Mouse (Mus musculus) cerebellum, adult 2 months (tissue): ENCODE measurements around the gene Meox2. TPM values are rescaled to one million over a fixed set of nuclear protein-coding genes. Genes with fewer than 3 reads are reported as not detected.

Experiments
- DNase-seq, 2 experiments: peaks; one replicate each; pipeline ENCODE4 v3.0.0; 2021
- H3K27ac ChIP-seq: fragments of 200-500 bp; 2 replicates; pipeline ENCODE4 v1.5.1; 2012; ENCODE audit warnings: low read length, control low read depth, inconsistent platforms; ENCODE audit not compliant: insufficient read depth
- H3K27me3 ChIP-seq: fragments of 200-500 bp; 2 replicates; pipeline ENCODE4 v1.6.1; 2012; ENCODE audit warnings: inconsistent platforms, mild to moderate bottlenecking, low read length, moderate library complexity; ENCODE audit not compliant: control insufficient read depth, insufficient read depth
- H3K4me1 ChIP-seq: fragments of 200-500 bp; 2 replicates; pipeline ENCODE4 v1.6.1; 2011; ENCODE audit warnings: low read length; ENCODE audit not compliant: control insufficient read depth, insufficient read depth
- H3K4me3 ChIP-seq: fragments of 200-500 bp; replicated peaks from 2 replicates; pipeline ENCODE3; 2011; ENCODE audit warnings: mild to moderate bottlenecking, low read depth, low read length, control low read depth; ENCODE audit not compliant: insufficient read depth
- CTCF ChIP-seq: fragments of 200-500 bp; IDR thresholded peaks from 2 replicates; pipeline ENCODE4 v1.5.1; 2011; ENCODE audit warnings: low read depth, mild to moderate bottlenecking, control low read depth, low read length, moderate library complexity, borderline replicate concordance; ENCODE audit not compliant: insufficient read depth
- POLR2A ChIP-seq: fragments of 200-500 bp; IDR thresholded peaks from 2 replicates; pipeline ENCODE4 v1.6.1; 2011; ENCODE audit warnings: low read length, control low read depth, borderline replicate concordance; ENCODE audit not compliant: insufficient read depth
- WGBS: fragments of 180-500 bp; shearing (Covaris S2); methylation state at CpG from one replicate; pipeline ENCODE4 v1.1.7; 2018; 5-methylcytosine and 5-hydroxymethylcytosine counted together
- polyA plus RNA-seq: library from polyadenylated mRNA; depleted of rRNA; stranded (reverse); fragments of >200 nt; gene quantifications from 2 replicates; pipeline ENCODE4 v1.2.3, GENCODE M21; 2012; rRNA removed

Meox2 gene
- polyA plus RNA-seq, 1 experiment, result not detected

DNA sequence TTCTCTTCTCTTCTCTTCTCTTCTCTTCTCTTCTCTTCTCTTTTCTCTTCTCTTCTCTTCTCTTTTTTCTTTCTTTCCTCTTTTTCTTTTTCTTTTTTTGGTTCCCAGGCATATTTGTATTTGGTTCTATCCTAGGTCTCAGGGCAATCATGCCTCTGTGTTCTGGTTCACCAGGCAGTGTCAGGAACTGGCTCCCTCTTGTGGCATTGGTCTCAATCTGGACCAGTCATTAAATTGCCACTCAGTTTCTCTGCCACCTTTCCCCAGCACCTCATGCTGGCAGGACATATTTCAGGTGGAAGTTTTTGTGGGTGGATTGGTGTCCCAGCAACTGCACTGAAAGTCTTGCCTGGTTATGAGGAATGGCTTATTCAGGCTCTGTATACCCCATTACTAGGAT lies 75.3 kb downstream of the Meox2 start:
- Histone ChIP-seq H3K4me3 (no peak overlapping the region), H3K4me1 (no peaks in the 10 kb centered on the region), H3K27ac (no peak overlapping the region), H3K27me3 (no peaks in the 10 kb centered on the region)
- no peak for DNase-seq
- TF ChIP-seq POLR2A (no peak), CTCF (no peak)

DNA sequence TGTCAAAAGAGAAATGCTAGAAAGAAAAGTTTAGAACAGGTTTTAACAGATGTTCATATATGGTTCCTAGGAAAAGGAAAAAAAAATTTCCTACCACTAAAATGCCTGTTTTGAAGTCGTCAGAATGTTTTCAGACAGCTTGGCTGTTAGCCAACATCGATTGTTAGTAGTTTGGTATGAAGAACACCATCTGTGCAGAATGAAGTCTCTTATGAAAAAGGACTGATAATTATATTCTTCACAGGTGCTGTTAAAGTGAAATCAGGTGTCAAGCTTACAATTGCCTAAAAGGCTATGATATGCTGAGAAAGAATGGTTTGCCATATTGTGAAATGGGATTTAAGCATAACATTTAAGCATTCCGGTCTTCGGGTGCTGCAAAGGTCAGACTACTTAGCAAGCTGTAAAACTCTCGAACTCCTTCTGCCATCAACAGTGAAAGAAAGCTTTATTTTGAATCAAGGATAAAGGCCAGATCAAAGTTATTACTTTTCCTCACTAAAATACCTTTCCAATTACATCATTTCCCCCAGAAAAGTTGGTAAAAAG lies 80.7 kb downstream of the Meox2 start:
- 44% methylated on average over 5 of the region's 5 CpGs for WGBS

More for the DNA sequence above, 80.7 kb downstream of the Meox2 start:
- no peak for TF ChIP-seq CTCF
- TF ChIP-seq POLR2A, result no peak
- no peak for DNase-seq
- Histone ChIP-seq H3K4me1 (no peaks in the 10 kb centered on the region), H3K27ac (no peak overlapping the region), H3K27me3 (no peaks in the 10 kb centered on the region), H3K4me3 (no peak overlapping the region)

Other genes with a start within 250 kb of the Meox2 start
- 4.0 and 5.4 TPM in 2 replicates for gene Agmo, start 133.1 kb downstream of the Meox2 start, polyA plus RNA-seq